Mouse (Mus musculus) myocyte (in vitro differentiated cells): ENCODE data around the gene Gm42417. TPM values are rescaled to one million over a fixed set of nuclear protein-coding genes. Genes with fewer than 3 reads are reported as not detected.

Experiments used
- H3K27me3 ChIP-seq: one replicate; pipeline ENCODE4 v1.6.1; 2011; ENCODE audit not compliant: control insufficient read depth, insufficient read depth, insufficient read length
- H3K36me3 ChIP-seq: one replicate; pipeline ENCODE4 v1.6.1; 2011; ENCODE audit not compliant: control insufficient read depth, insufficient read depth
- H3K4me2 ChIP-seq: one replicate; pipeline ENCODE4 v1.6.1; 2011; ENCODE audit warnings: low read depth, control low read depth
- H3K4me3 ChIP-seq: one replicate; pipeline ENCODE4 v1.5.1; 2011; ENCODE audit warnings: mild to moderate bottlenecking, control low read depth, moderate library complexity
- H3K79me2 ChIP-seq: one replicate; pipeline ENCODE4 v1.6.1; 2011; ENCODE audit not compliant: control insufficient read depth, insufficient read depth
- H3ac ChIP-seq: one replicate; pipeline ENCODE4 v1.6.1; 2011; ENCODE audit not compliant: control insufficient read depth, insufficient read length
- CEBPB ChIP-seq: IDR thresholded peaks from 2 replicates; pipeline ENCODE4 v1.6.1; 2011; ENCODE audit warnings: mild to moderate bottlenecking, moderate library complexity; ENCODE audit not compliant: poor library complexity, insufficient read depth, severe bottlenecking
- E2F4 ChIP-seq: IDR thresholded peaks from one replicate; pipeline ENCODE4 v1.6.1; 2011; ENCODE audit warnings: mild to moderate bottlenecking, control low read depth, moderate library complexity; ENCODE audit not compliant: insufficient read depth
- MAX ChIP-seq: IDR thresholded peaks from one replicate; pipeline ENCODE4 v1.6.1; 2011; ENCODE audit warnings: low read depth, mild to moderate bottlenecking, control low read depth
- MYOD1 ChIP-seq, 3 experiments: IDR thresholded peaks; one replicate each; pipeline ENCODE4 v1.6.1; 2011; ENCODE audit warnings: control low read depth in 2 of 3, low read depth in 2 of 3, mild to moderate bottlenecking in 2 of 3, moderate library complexity in 1 of 3; ENCODE audit not compliant: insufficient read length in 2 of 3, control insufficient read depth in 1 of 3
- MYOG ChIP-seq, 3 experiments: IDR thresholded peaks; one replicate each; pipeline ENCODE4 v1.6.1; 2011; ENCODE audit warnings: control low read depth in 2 of 3, low read depth in 2 of 3, mild to moderate bottlenecking in 2 of 3; ENCODE audit not compliant: insufficient read length in 2 of 3, control insufficient read depth in 1 of 3, insufficient read depth in 1 of 3
- POLR2A ChIP-seq: IDR thresholded peaks from one replicate; pipeline ENCODE4 v1.6.1; 2011; ENCODE audit warnings: low read depth, mild to moderate bottlenecking, control low read depth, moderate library complexity; ENCODE audit not compliant: insufficient read length
- POLR2AphosphoS2 ChIP-seq: IDR thresholded peaks from one replicate; pipeline ENCODE4 v1.6.1; 2011; ENCODE audit warnings: low read depth, control low read depth; ENCODE audit not compliant: insufficient read length
- REST ChIP-seq: IDR thresholded peaks from one replicate; pipeline ENCODE4 v1.6.1; 2011; ENCODE audit warnings: mild to moderate bottlenecking, control low read depth, moderate library complexity; ENCODE audit not compliant: insufficient read depth, insufficient read length
- SRF ChIP-seq: IDR thresholded peaks from one replicate; pipeline ENCODE4 v1.6.1; 2011; ENCODE audit warnings: low read depth; ENCODE audit not compliant: control insufficient read depth, insufficient read length
- TCF12 ChIP-seq: IDR thresholded peaks from one replicate; pipeline ENCODE4 v1.6.1; 2011; ENCODE audit warnings: mild to moderate bottlenecking, control low read depth; ENCODE audit not compliant: poor library complexity, insufficient read depth, severe bottlenecking
- TCF3 ChIP-seq: IDR thresholded peaks from one replicate; pipeline ENCODE4 v1.6.1; 2011; ENCODE audit warnings: low read depth, control low read depth; ENCODE audit not compliant: insufficient read length
- USF1 ChIP-seq: IDR thresholded peaks from one replicate; pipeline ENCODE4 v1.6.1; 2011; ENCODE audit warnings: low read depth, mild to moderate bottlenecking, control low read depth, moderate library complexity
- polyA plus RNA-seq: library from polyadenylated mRNA; unstranded; fragments of >200 nt; fragmentation: generic; extraction: Trizol; gene quantifications from one replicate; pipeline ENCODE4 v1.2.1, GENCODE M21; 2012; ENCODE audit warnings: missing spikeins

Gene Gm42417
- polyA plus RNA-seq, 1 experiment, result 0.13 TPM

DNA sequence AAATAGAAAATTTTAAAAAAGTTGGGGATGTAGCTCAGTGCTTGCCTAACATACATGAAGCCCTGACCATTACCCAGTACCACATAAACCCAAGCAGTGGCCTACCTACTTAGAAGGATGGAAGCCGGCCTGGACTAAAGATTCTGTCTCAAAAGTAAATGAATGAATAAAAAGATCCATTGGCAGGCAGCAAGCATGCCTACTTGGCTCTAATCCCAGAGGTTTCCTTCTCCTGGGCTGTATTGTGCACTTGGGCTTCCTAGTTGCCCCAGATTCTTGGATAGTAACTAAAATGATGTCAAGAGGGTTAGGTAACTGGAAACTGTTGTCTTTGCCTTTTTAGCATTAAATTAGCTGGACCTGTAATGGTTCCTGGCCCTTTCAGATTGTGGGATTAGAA is 25.9 kb downstream of the Gm42417 start:
- Histone ChIP-seq H3K79me2 (peaks cover 39% of the 10 kb centered on the region), H3K36me3 (no peaks in the 10 kb centered on the region), H3K4me2 (peak overlapping the region; percentile 100), H3ac (peak overlapping the region; percentile 67), H3K27me3 (no peaks in the 10 kb centered on the region), H3K4me3 (peak overlapping the region; percentile 39)
- TF ChIP-seq MYOD1 (IDR thresholded peaks at IDR 0.05; ENCODE audit: control insufficient read depth in 1 of 3, insufficient read length in 2 of 3, low read depth in 2 of 3) (no peak), REST (no peak)

DNA sequence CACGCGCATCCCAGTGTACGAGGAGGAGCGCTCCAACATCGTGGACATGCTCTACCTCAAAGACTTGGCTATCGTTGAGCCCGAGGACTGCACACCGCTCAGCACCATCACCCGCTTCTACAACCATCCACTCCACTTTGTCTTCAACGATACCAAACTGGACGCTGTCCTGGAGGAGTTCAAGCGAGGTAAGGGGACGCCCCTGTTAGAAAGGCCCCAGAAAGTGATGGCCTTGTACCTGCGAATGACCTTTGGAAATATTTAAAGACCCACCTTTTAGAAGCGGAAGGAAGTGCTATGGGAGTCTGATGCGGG is 26.3 kb downstream of the Gm42417 start:
- Histone ChIP-seq H3K27me3 (no peaks in the 10 kb centered on the region), H3K36me3 (no peaks in the 10 kb centered on the region), H3K79me2 (peaks cover 39% of the 10 kb centered on the region), H3ac (peak overlapping the region; percentile 67), H3K4me2 (peak overlapping the region; percentile 100), H3K4me3 (peak overlapping the region; percentile 39)
- TF ChIP-seq POLR2AphosphoS2 (no peak), USF1 (no peak), CEBPB (no peak), POLR2A (no peak), MAX (no peak), MYOG (IDR thresholded peaks at IDR 0.05; ENCODE audit: control insufficient read depth in 1 of 3, insufficient read depth in 1 of 3, insufficient read length in 2 of 3, low read depth in 2 of 3) (no peak), TCF3 (no peak), REST (no peak), MYOD1 (IDR thresholded peaks at IDR 0.05; ENCODE audit: control insufficient read depth in 1 of 3, insufficient read length in 2 of 3, low read depth in 2 of 3) (no peak), SRF (no peak), E2F4 (no peak), TCF12 (no peak)

DNA sequence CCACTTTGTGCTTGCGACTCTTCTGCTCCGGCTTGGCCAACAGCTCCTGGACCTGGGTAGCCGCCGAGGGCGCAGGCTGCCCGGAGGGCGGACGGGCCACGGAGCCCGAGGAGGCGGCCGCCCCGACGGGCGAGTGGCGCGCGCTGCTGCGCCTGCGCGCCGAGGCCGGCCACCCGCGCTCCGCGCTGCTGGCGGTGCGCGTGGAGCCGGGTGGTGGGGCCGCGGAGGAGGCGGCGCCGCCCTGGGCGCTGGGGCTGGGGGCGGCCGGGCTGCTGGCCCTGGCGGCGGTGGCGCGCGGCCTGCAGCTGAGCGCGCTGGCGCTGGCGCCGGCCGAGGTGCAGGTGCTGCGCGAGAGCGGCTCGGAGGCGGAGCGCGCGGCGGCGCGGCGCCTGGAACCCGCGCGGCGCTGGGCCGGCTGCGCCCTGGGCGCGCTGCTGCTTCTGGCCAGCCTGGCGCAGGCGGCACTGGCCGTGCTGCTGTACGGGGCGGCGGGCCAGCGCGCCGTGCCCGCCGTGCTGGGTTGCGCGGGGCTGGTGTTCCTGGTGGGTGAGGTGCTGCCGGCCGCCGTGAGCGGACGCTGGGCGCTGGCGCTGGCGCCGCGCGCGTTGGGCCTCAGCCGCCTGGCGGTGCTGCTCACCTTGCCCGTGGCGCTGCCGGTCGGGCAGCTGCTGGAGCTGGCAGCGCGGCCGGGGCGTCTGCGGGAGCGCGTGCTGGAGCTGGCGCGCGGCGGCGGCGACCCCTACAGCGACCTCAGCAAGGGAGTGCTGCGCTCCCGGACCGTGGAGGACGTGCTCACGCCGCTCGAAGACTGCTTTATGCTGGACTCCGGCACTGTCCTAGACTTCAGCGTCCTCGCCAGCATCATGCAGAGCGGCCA is 26.9 kb downstream of the Gm42417 start:
- TF ChIP-seq MAX (no peak), REST (no peak), TCF3 (no peak), USF1 (no peak), E2F4 (no peak), MYOG (IDR thresholded peaks at IDR 0.05; ENCODE audit: control insufficient read depth in 1 of 3, insufficient read depth in 1 of 3, insufficient read length in 2 of 3, low read depth in 2 of 3) (peak in 2 of 3 experiments; percentile 65 to 68), POLR2AphosphoS2 (no peak), MYOD1 (IDR thresholded peaks at IDR 0.05; ENCODE audit: control insufficient read depth in 1 of 3, insufficient read length in 2 of 3, low read depth in 2 of 3) (peak in 2 of 3 experiments; percentile 31 to 72)
- Histone ChIP-seq H3K79me2 (peaks cover 39% of the 10 kb centered on the region), H3K36me3 (no peaks in the 10 kb centered on the region), H3K4me3 (peak overlapping the region; percentile 39), H3K27me3 (no peaks in the 10 kb centered on the region), H3K4me2 (peak overlapping the region; percentile 100), H3ac (peak overlapping the region; percentile 67)

DNA sequence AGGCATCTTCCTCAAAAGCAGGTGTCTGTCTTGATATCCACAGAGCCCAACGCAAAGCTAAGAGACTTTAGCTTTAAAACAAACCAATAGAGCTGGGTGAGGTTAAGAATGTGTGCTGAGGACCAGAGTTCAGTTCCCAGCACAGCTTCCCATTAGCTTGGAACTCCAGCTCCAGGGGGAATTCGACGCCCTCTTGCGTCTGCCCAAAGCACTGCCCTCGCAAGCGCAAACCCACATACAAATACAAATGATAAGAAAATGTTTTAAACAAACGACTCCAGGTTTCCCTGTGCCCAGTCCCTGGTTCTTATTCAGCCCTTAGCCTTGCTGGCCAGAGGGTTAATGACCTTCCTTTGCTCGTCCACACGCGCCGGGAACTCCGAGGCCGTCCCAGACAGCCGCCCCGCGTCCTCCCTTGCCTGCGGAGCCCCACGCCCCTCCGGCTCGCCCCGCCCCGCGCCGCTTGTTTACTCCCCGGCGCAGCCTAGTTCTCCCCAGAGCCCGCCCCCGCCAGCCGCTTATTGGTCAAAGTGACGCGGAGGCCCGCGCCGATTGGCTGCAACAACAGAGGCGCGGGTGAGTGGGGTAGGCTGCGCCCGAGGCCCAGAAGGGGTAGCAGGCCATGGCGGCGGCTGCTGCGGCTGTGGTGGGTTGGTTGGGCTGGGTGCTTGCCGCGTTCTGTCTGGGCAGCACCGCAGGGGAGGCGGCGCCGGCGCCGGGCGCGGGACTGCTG is 27.8 kb downstream of the Gm42417 start, which contains the start of gene Cnnm3:
Gene Cnnm3, plus strand, starts transcription at position 579 of the 733 bp plus-strand sequence.
- Histone ChIP-seq H3K36me3 (no peaks in the 10 kb centered on the region), H3ac (peak within 1 kb of the TSS; percentile 67), H3K4me2 (peak within 1 kb of the TSS; percentile 100), H3K4me3 (peak within 1 kb of the TSS; percentile 39), H3K79me2 (peaks cover 36% of the 10 kb centered on the region), H3K27me3 (no peaks in the 10 kb centered on the region)
- TF ChIP-seq POLR2A (peak; percentile 90), MYOG (IDR thresholded peaks at IDR 0.05; ENCODE audit: control insufficient read depth in 1 of 3, insufficient read depth in 1 of 3, insufficient read length in 2 of 3, low read depth in 2 of 3) (peak in 1 of 3 experiments; percentile 8), CEBPB (no peak), POLR2AphosphoS2 (peak; percentile 80)

DNA sequence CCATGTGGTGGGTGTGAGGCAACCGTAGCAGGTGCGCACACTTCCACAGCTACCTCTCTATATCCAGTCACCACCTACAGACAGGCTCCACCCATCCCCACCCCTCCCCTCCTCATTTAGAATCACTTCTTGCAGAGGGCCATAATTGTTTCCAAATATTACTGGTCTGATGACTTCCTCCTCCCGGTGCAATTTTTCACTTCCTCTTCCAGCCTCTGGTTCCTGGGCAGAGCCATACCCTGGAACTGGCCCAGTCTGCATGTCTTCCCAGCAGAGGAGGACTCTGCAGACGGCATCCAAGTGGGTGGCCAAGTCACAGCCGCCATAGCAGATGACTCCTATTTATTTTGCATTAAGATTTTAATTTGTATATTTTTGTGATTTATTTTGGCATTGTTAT is 31.0 kb downstream of the Gm42417 start:
- Histone ChIP-seq H3K36me3 (no peaks in the 10 kb centered on the region), H3K27me3 (no peaks in the 10 kb centered on the region), H3K4me2 (no peak overlapping the region), H3K79me2 (peaks cover 5% of the 10 kb centered on the region), H3K4me3 (no peak overlapping the region), H3ac (no peak overlapping the region)
- TF ChIP-seq TCF3, result no peak
- no peak for TF ChIP-seq TCF12
- no peak for TF ChIP-seq POLR2A
- no peak for TF ChIP-seq E2F4
- no peak for TF ChIP-seq MYOD1 (IDR thresholded peaks at IDR 0.05; ENCODE audit: control insufficient read depth in 1 of 3, insufficient read length in 2 of 3, low read depth in 2 of 3)
- no peak for TF ChIP-seq USF1
- no peak for TF ChIP-seq REST
- TF ChIP-seq SRF, result no peak
- TF ChIP-seq MAX, result no peak
